Mouse (Mus musculus) MEL (cell line): ENCODE measurements around the gene Gm4952. TPM values are rescaled to one million over a fixed set of nuclear protein-coding genes. Genes with fewer than 3 reads are reported as not detected.

ENCODE experiments used
- polyA plus RNA-seq, 2 experiments: library from polyadenylated mRNA; stranded (reverse) in 1 of 2; unstranded in 1 of 2; fragments of >175 nt in 1 of 2; fragments of >200 nt in 1 of 2; gene quantifications; 2 replicates each; pipeline versions ENCODE4 v1.2.1 to v1.2.4; 2012; ENCODE audit warnings: low replicate concordance in 2 of 2, low read depth in 1 of 2; ENCODE audit not compliant: insufficient read length in 2 of 2, insufficient read depth in 1 of 2, missing spikeins in 1 of 2
- total RNA-seq: library from RNA; depleted of rRNA; stranded (reverse); fragments of 300-350 nt; gene quantifications from 2 replicates; pipeline ENCODE4 v1.2.3, GENCODE M21; 2012; rRNA removed

Gm4952 gene
- total and polyA plus RNA-seq, 3 experiments: 0.06 TPM; not detected in 2

Other genes with a start within 250 kb of the Gm4952 start
- not detected in 2 replicates for gene Olfr1440, start 212.7 kb upstream of the Gm4952 start, total RNA-seq
- under 1 TPM in 1 of 2 experiments, not detected in 1; 0.01 TPM for gene Olfr1440, start 212.7 kb upstream of the Gm4952 start, polyA plus RNA-seq
- gene Olfr1441, start 182.5 kb upstream of the Gm4952 start, total RNA-seq: not detected in 2 replicates
- under 1 TPM in 1 of 2 experiments, not detected in 1; 0.03 TPM for gene Olfr1441, start 182.5 kb upstream of the Gm4952 start, polyA plus RNA-seq
- not detected in 2 replicates for gene Pfpl, start 172.1 kb upstream of the Gm4952 start, total RNA-seq
- not detected for gene Pfpl, start 172.1 kb upstream of the Gm4952 start, polyA plus RNA-seq
- gene Mpeg1, start 139.2 kb upstream of the Gm4952 start, total RNA-seq: not detected in 2 replicates
- under 1 TPM in 1 of 2 experiments, not detected in 1; 0.07 TPM for gene Mpeg1, start 139.2 kb upstream of the Gm4952 start, polyA plus RNA-seq
- 2.2 and 3.6 TPM in 2 replicates for gene Dtx4, start 98.5 kb upstream of the Gm4952 start, total RNA-seq
- gene Dtx4, start 98.5 kb upstream of the Gm4952 start, polyA plus RNA-seq: 1 to 10 TPM in 1 of 2 experiments, not detected in 1; 8.8 TPM
- 53.1 and 56.1 TPM in 2 replicates for gene Fam111a, start 54.2 kb upstream of the Gm4952 start, total RNA-seq
- 100 to 1,000 TPM in 1 of 2 experiments, 10 to 100 TPM in 1; 75.9 to 157 TPM for gene Fam111a, start 54.2 kb upstream of the Gm4952 start, polyA plus RNA-seq
- not detected in 2 replicates for gene Glyat, start 33.3 kb downstream of the Gm4952 start, total RNA-seq
- not detected for gene Glyat, start 33.3 kb downstream of the Gm4952 start, polyA plus RNA-seq
- not detected in 2 replicates for gene Olfr1442, start 70.5 kb downstream of the Gm4952 start, total RNA-seq
- not detected for gene Olfr1442, start 70.5 kb downstream of the Gm4952 start, polyA plus RNA-seq
- not detected in 2 replicates for gene Olfr1443, start 78.1 kb downstream of the Gm4952 start, total RNA-seq
- not detected for gene Olfr1443, start 78.1 kb downstream of the Gm4952 start, polyA plus RNA-seq
- not detected in 2 replicates for gene Keg1, start 95.8 kb downstream of the Gm4952 start, total RNA-seq
- not detected for gene Keg1, start 95.8 kb downstream of the Gm4952 start, polyA plus RNA-seq
- 2.5 and 3.2 TPM in 2 replicates for gene Cntf, start 165.7 kb downstream of the Gm4952 start, total RNA-seq
- gene Cntf, start 165.7 kb downstream of the Gm4952 start, polyA plus RNA-seq: 1 to 10 TPM in 1 of 2 experiments, not detected in 1; 8.2 TPM
- gene Zfp91, start 196.2 kb downstream of the Gm4952 start, total RNA-seq: 31.6 and 32.3 TPM in 2 replicates
- gene Zfp91, start 196.2 kb downstream of the Gm4952 start, polyA plus RNA-seq: 100 to 1,000 TPM in 1 of 2 experiments, 10 to 100 TPM in 1; 51.7 to 148 TPM
- 9.9 and 12.9 TPM in 2 replicates for gene Lpxn, start 196.2 kb downstream of the Gm4952 start, total RNA-seq
- gene Lpxn, start 196.2 kb downstream of the Gm4952 start, polyA plus RNA-seq: 10 to 100 TPM in 1 of 2 experiments, not detected in 1; 12.3 TPM
- not detected in 2 replicates for gene Gm5244, start 246.7 kb downstream of the Gm4952 start, total RNA-seq
- under 1 TPM in 1 of 2 experiments, not detected in 1; 0.13 TPM for gene Gm5244, start 246.7 kb downstream of the Gm4952 start, polyA plus RNA-seq